Mouse (Mus musculus): Measurements from ENCODE around the gene Mast3. TPM values are rescaled to one million over a fixed set of nuclear protein-coding genes. Genes with fewer than 3 reads are reported as not detected.

The Mast3 gene
- polyA plus RNA-seq, 1 experiment from 2014 or later, result 9.4 TPM

DNA sequence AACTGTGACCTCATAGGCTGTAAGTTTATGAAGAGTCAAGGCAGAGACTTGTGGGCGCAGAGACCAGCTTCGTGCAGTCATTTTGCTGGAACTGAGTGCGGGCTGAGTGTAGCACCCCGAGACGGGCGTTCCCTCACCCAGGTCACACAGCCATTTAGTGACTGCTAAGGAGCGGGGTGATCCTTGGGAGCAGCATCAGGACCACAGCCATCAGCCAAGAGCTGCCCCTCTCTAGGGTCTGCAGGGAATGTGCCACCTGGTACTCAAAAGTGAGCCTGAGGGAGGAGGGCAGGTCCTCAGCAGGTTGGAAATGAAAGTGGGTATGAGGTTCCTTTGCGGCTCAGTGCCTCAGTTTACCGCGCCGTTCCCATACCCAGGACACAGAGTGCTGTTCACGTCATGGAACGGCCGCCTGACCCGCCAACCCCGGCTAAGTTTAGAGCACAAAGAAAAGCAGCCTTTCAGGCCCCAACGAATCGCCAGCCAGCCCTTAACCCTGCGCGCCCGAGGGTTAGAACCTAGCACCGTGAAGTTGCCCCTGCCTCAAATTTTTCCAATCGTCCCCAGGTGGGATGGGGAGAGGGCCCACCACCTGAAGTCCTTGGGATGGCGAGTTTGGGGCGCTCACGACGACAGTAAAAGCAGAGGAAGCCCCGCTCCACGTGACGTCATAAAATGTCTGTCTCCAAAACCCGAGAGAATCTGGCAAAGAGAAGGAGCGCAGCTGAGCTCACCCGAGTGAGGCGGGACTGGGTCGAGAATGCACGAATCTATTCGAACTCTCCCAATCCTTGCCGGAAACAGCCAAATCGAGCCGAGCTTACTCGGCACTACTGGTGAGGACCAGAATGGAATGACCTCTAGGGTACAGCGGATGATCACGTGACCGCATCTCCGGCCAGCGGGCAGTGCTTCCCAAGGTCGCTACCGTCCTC is 60.9 kb downstream of the Mast3 start:
- Histone ChIP-seq H3K27me3 (ENCODE audit: control insufficient read depth, insufficient read depth, low read length) (peaks cover 72% of the 10 kb centered on the region), H3K4me1 (ENCODE audit: control insufficient read depth in 2 of 2, insufficient read depth in 2 of 2, low read length in 2 of 2) (peaks cover 14 to 31% of the 10 kb centered on the region in 2 experiments; a peak in 3 of 4 replicates), H3K27ac (replicated peaks in 1 of 2; ENCODE audit: control insufficient read depth in 1 of 2, insufficient read depth in 1 of 2, low read depth in 2 of 2, low read length in 2 of 2) (no peak overlapping the region), H3K36me3 (ENCODE audit: control insufficient read depth, insufficient read depth, low read length) (no peaks in the 10 kb centered on the region), H3K4me3 (ENCODE audit: control insufficient read depth in 1 of 2, insufficient read depth in 1 of 2, low read depth in 1 of 2, low read length in 2 of 2) (peak overlapping the region; percentile 23 to 29), H3K9ac (ENCODE audit: low read length) (0 out of 2 replicates have a peak overlapping the region, but pooled peaks have one; percentile 18), H3K9me3 (ENCODE audit: control insufficient read depth, low read length) (no peaks in the 10 kb centered on the region), H3K4me2 (ENCODE audit: low read length) (peak overlapping the region; percentile 60)
- WGBS, result 5% methylated on average over 48 of the region's 48 CpGs
- ATAC-seq (ENCODE audit: insufficient number of reproducible peaks, insufficient read depth, low FRiP score, low read depth), result no peak

DNA sequence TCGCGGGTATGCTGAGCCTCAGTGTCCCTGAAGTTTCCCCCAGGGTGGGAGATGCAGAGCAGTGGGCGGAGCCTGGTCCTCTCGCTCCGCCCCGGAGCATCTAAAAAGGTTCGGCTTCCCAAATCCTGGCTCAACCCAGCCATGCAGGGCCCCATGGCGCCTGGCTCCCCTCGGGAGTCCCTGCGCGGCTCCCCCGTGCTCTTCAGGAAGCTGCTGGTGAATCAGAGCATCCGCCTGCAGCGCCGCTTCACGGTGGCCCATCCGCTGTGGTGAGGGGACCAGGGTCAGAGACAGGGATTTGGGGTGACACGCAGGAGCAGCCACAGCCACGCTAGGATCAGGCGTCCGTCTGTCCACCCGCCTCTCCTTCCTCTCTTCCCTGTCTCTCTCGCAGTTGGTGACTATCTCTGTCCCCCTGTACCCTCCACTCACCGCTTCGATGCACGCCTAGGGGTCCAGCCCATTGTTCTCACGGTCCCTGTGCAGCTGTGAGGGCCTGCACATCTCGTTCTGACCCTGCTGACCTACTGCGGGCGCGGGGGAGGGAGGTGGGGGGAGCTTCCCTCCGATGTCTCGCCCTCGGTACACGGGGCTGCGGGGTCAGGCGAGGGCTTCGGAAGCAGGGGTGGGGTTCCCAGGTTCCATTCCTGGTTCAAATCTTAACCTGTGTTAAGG is 61.7 kb downstream of the Mast3 start:
- peak overlapping the region; percentile 60 for H3K4me2 ChIP-seq (ENCODE audit: low read length)
- H3K9me3 ChIP-seq (ENCODE audit: control insufficient read depth, low read length), result no peaks in the 10 kb centered on the region
- peaks cover 14 to 31% of the 10 kb centered on the region in 2 experiments; a peak in 3 of 4 replicates for H3K4me1 ChIP-seq (ENCODE audit: control insufficient read depth in 2 of 2, insufficient read depth in 2 of 2, low read length in 2 of 2)
- peak overlapping the region; percentile 23; the same call in 1 of the 2 replicates for H3K9ac ChIP-seq (ENCODE audit: low read length)
- 4% methylated on average over 38 of the region's 38 CpGs for WGBS
- ATAC-seq (ENCODE audit: insufficient number of reproducible peaks, insufficient read depth, low FRiP score, low read depth), result no peak
- no peak overlapping the region for H3K27ac ChIP-seq (replicated peaks in 1 of 2; ENCODE audit: control insufficient read depth in 1 of 2, insufficient read depth in 1 of 2, low read depth in 2 of 2, low read length in 2 of 2)
- H3K36me3 ChIP-seq (ENCODE audit: control insufficient read depth, insufficient read depth, low read length), result no peaks in the 10 kb centered on the region
- peak overlapping the region in 1 of 2 experiments; percentile 15; a peak in 1 of 4 replicates for H3K4me3 ChIP-seq (ENCODE audit: control insufficient read depth in 1 of 2, insufficient read depth in 1 of 2, low read depth in 1 of 2, low read length in 2 of 2)
- H3K27me3 ChIP-seq (ENCODE audit: control insufficient read depth, insufficient read depth, low read length), result peaks cover 67% of the 10 kb centered on the region

DNA sequence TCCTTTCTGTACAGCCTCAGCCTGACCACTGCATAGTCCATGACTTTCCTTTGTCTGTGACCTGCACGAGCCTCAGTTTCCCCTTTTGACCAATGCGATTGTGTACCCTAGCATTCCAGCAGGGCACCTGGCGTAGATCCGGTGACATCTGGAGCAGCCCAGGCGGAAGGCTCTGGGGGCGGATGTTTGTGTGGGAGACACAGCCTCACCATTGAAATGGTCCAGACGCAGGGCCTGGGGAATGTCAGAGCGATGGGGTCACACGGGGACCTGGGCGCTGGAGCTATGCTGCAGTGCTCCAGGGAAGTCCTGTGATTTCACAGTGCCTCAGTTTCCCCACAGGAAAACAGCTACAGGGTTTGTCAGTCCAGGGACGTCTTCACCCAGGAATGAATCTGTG is 62.7 kb downstream of the Mast3 start:
- Histone ChIP-seq H3K4me2 (ENCODE audit: low read length) (no peak overlapping the region), H3K36me3 (ENCODE audit: control insufficient read depth, insufficient read depth, low read length) (no peaks in the 10 kb centered on the region), H3K9ac (ENCODE audit: low read length) (no peak overlapping the region), H3K4me3 (ENCODE audit: control insufficient read depth in 1 of 2, insufficient read depth in 1 of 2, low read depth in 1 of 2, low read length in 2 of 2) (no peak overlapping the region), H3K27ac (replicated peaks in 1 of 2; ENCODE audit: control insufficient read depth in 1 of 2, insufficient read depth in 1 of 2, low read depth in 2 of 2, low read length in 2 of 2) (no peak overlapping the region), H3K27me3 (ENCODE audit: control insufficient read depth, insufficient read depth, low read length) (peaks cover 59% of the 10 kb centered on the region), H3K4me1 (ENCODE audit: control insufficient read depth in 2 of 2, insufficient read depth in 2 of 2, low read length in 2 of 2) (peaks cover 14 to 31% of the 10 kb centered on the region in 2 experiments; a peak in 3 of 4 replicates), H3K9me3 (ENCODE audit: control insufficient read depth, low read length) (no peaks in the 10 kb centered on the region)
- WGBS, result 28% methylated on average over 11 of the region's 11 CpGs
- ATAC-seq (ENCODE audit: insufficient number of reproducible peaks, insufficient read depth, low FRiP score, low read depth), result no peak; the same call in 1 of the 2 replicates

DNA sequence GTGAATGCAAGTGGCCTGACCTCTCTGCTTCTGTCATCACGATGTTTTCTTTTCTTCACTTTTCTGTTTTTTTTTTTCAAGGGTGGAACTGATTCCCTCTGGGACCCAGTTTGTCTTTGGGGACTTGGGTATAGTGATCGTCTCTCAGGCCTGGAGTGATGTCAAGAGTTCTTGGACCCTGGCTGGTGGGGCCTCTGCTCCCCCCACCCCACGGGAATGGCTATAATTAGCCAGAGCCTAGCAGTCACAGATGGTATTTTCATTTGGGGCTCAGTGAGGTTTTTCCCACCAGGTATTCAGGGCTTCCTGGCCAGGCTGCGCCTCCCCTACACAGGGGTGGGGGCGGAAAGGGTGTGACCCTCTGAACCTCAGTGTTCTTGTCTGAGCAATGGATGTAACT is 63.2 kb downstream of the Mast3 start:
- Histone ChIP-seq H3K4me2 (ENCODE audit: low read length) (no peak overlapping the region), H3K36me3 (ENCODE audit: control insufficient read depth, insufficient read depth, low read length) (no peaks in the 10 kb centered on the region), H3K4me1 (ENCODE audit: control insufficient read depth in 2 of 2, insufficient read depth in 2 of 2, low read length in 2 of 2) (peaks cover 14 to 31% of the 10 kb centered on the region in 2 experiments; a peak in 3 of 4 replicates), H3K27me3 (ENCODE audit: control insufficient read depth, insufficient read depth, low read length) (peaks cover 55% of the 10 kb centered on the region), H3K27ac (replicated peaks in 1 of 2; ENCODE audit: control insufficient read depth in 1 of 2, insufficient read depth in 1 of 2, low read depth in 2 of 2, low read length in 2 of 2) (no peak overlapping the region), H3K4me3 (ENCODE audit: control insufficient read depth in 1 of 2, insufficient read depth in 1 of 2, low read depth in 1 of 2, low read length in 2 of 2) (no peak overlapping the region), H3K9ac (ENCODE audit: low read length) (peak overlapping the region; percentile 10; the same call in 1 of the 2 replicates), H3K9me3 (ENCODE audit: control insufficient read depth, low read length) (no peaks in the 10 kb centered on the region)
- WGBS, result 28% methylated on average over 5 of the region's 5 CpGs
- ATAC-seq (ENCODE audit: insufficient number of reproducible peaks, insufficient read depth, low FRiP score, low read depth), result no peak

DNA sequence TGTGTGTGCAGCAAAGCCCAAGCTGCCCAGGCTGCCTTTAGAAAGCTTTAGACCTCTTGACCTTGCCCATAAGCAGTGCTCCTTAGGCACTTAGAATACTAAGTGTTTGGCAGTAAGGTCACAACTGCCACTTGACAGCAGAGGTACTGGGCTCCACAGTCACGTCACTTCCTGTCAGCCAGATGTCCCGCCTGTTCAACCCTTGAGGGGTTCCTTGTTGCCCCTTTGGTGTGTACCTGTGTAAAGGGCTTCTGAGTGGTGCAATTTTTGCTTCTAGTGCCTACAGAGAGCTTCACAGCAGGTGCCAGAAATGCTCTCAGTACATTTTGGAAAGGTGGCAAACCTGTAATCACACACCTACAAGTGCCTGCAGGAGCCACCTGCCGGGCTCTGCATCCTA is 66.6 kb downstream of the Mast3 start:
- H3K9me3 ChIP-seq (ENCODE audit: control insufficient read depth, low read length), result no peaks in the 10 kb centered on the region
- H3K9ac ChIP-seq (ENCODE audit: low read length), result no peak overlapping the region
- H3K36me3 ChIP-seq (ENCODE audit: control insufficient read depth, insufficient read depth, low read length), result no peaks in the 10 kb centered on the region
- no peak for ATAC-seq (ENCODE audit: insufficient number of reproducible peaks, insufficient read depth, low FRiP score, low read depth)
- no peak overlapping the region for H3K27ac ChIP-seq (replicated peaks in 1 of 2; ENCODE audit: control insufficient read depth in 1 of 2, insufficient read depth in 1 of 2, low read depth in 2 of 2, low read length in 2 of 2)
- H3K27me3 ChIP-seq (ENCODE audit: control insufficient read depth, insufficient read depth, low read length), result peaks cover 23% of the 10 kb centered on the region
- no peak overlapping the region for H3K4me2 ChIP-seq (ENCODE audit: low read length)
- peaks cover 9 to 22% of the 10 kb centered on the region in 2 experiments; a peak in 3 of 4 replicates for H3K4me1 ChIP-seq (ENCODE audit: control insufficient read depth in 2 of 2, insufficient read depth in 2 of 2, low read length in 2 of 2)
- WGBS, result 40% methylated on average over 3 of the region's 3 CpGs
- H3K4me3 ChIP-seq (ENCODE audit: control insufficient read depth in 1 of 2, insufficient read depth in 1 of 2, low read depth in 1 of 2, low read length in 2 of 2), result no peak overlapping the region

DNA sequence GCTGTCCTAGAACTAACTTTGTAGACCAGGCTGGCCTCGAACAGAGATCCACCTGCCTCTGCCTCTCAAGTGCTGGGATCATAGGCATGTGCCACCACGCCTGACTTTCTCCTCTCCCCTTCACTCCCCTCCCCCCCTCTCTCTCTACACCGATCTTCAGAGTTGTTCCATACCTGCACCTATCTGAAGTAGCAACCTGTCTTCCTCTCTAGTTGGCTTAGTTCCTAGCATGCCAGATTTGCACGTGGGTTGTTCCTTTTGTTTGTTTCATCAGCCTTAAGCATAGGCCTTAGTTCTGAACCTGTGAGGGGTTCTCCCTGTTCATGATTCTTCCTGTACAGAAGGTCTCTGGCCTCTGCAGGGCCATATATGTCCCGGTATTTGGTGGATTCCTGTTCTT is 67.1 kb downstream of the Mast3 start:
- WGBS, result 62% methylated on average over 5 of the region's 5 CpGs
- Histone ChIP-seq H3K4me2 (ENCODE audit: low read length) (no peak overlapping the region), H3K4me1 (ENCODE audit: control insufficient read depth in 2 of 2, insufficient read depth in 2 of 2, low read length in 2 of 2) (peaks cover 8 to 17% of the 10 kb centered on the region in 2 experiments; a peak in 3 of 4 replicates), H3K36me3 (ENCODE audit: control insufficient read depth, insufficient read depth, low read length) (no peaks in the 10 kb centered on the region), H3K27ac (replicated peaks in 1 of 2; ENCODE audit: control insufficient read depth in 1 of 2, insufficient read depth in 1 of 2, low read depth in 2 of 2, low read length in 2 of 2) (no peak overlapping the region), H3K4me3 (ENCODE audit: control insufficient read depth in 1 of 2, insufficient read depth in 1 of 2, low read depth in 1 of 2, low read length in 2 of 2) (no peak overlapping the region), H3K27me3 (ENCODE audit: control insufficient read depth, insufficient read depth, low read length) (peaks cover 23% of the 10 kb centered on the region), H3K9me3 (ENCODE audit: control insufficient read depth, low read length) (no peaks in the 10 kb centered on the region), H3K9ac (ENCODE audit: low read length) (no peak overlapping the region)
- ATAC-seq (ENCODE audit: insufficient number of reproducible peaks, insufficient read depth, low FRiP score, low read depth), result no peak

DNA sequence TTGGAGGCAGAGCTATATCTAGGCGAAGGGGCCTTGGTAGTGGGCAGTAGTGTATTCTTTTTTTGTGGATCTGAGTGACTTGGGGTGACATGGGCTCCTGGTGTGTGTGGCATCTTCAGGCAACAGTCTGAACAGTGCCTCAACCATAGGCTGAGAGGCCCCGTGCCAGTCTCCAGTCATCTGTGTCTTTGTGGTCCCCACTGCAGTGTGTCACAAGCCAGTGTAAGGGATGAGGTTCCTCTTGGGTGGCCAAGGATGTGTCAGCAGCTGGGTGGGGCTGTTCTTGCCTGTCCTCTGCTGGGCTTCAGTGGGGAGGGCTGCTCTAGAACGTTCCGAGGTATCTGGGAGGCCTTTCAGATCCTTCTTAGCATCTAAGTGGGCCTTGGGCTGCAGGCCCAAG is 73.9 kb downstream of the Mast3 start:
- 85% methylated on average over 4 of the region's 4 CpGs for WGBS

More for the DNA sequence above, 73.9 kb downstream of the Mast3 start:
- Histone ChIP-seq H3K4me3 (ENCODE audit: control insufficient read depth in 1 of 2, insufficient read depth in 1 of 2, low read depth in 1 of 2, low read length in 2 of 2) (no peak overlapping the region), H3K27ac (replicated peaks in 1 of 2; ENCODE audit: control insufficient read depth in 1 of 2, insufficient read depth in 1 of 2, low read depth in 2 of 2, low read length in 2 of 2) (no peak overlapping the region), H3K9me3 (ENCODE audit: control insufficient read depth, low read length) (no peaks in the 10 kb centered on the region), H3K4me2 (ENCODE audit: low read length) (no peak overlapping the region), H3K27me3 (ENCODE audit: control insufficient read depth, insufficient read depth, low read length) (peaks cover 64% of the 10 kb centered on the region), H3K36me3 (ENCODE audit: control insufficient read depth, insufficient read depth, low read length) (no peaks in the 10 kb centered on the region), H3K9ac (ENCODE audit: low read length) (no peak overlapping the region), H3K4me1 (ENCODE audit: control insufficient read depth in 2 of 2, insufficient read depth in 2 of 2, low read length in 2 of 2) (0 out of 4 replicates have a peak, but pooled peaks cover 0 to 4% of the 10 kb centered on the region in 2 experiments)
- no peak for ATAC-seq (ENCODE audit: insufficient number of reproducible peaks, insufficient read depth, low FRiP score, low read depth)
